In genomic region chr9:61404998-61405621, GRCm38 (mm10) we compare ENCODE assay signal across 8 mouse cellular contexts. TPM values are rescaled to one million over a fixed set of nuclear protein-coding genes. Genes with fewer than 3 reads are reported as not detected.
DNase-seq lines count a peak whose midpoint lies in the region; ATAC-seq lines count a peak whose summit lies in the region.

No protein-coding gene starts in this region.

- no peaks in the 10 kb centered on the region for H3K9me3 ChIP-seq in embryonic facial prominence, embryonic 15.5 days (replicated peaks)
- H3K9me3 ChIP-seq in neural tube, embryonic 14.5 days (ENCODE audit: control insufficient read depth, low read length) = no peaks in the 10 kb centered on the region

- H3K4me3 ChIP-seq in embryonic facial prominence, embryonic 15.5 days (replicated peaks) = peak overlapping the region; percentile 11; the same call in 1 of the 2 replicates
- H3K4me3 ChIP-seq in neural tube, embryonic 14.5 days (ENCODE audit: low read depth, low read length) = no peak overlapping the region

- no peak for ATAC-seq in cerebellum, adult (ENCODE audit: insufficient number of reproducible peaks, low FRiP score, low TSS enrichment)
- peak; percentile 76 for ATAC-seq in embryonic facial prominence, embryonic 15.5 days (ENCODE audit: insufficient number of reproducible peaks, low FRiP score, low TSS enrichment, low read depth)
- peak; percentile 85 for ATAC-seq in neural tube, embryonic 14.5 days (ENCODE audit: low read depth)
- ATAC-seq in granulocyte monocyte progenitor cell, adult 5-6 weeks (replicated peaks; ENCODE audit: poor library complexity, severe bottlenecking) = no peak

- peak; percentile 38 for DNase-seq in cerebellum, adult 11 months
- peak; percentile 70 to 81 for DNase-seq in heart, adult 9 months (ENCODE audit: low spot score in 2 of 2)
- peak; percentile 85 for DNase-seq in kidney, adult 9 months
- peak; percentile 88 for DNase-seq in left cerebral cortex, postnatal 4 days

- H3K27ac ChIP-seq in embryonic facial prominence, embryonic 15.5 days (replicated peaks) = peak overlapping the region; percentile 65
- H3K27ac ChIP-seq in neural tube, embryonic 14.5 days (ENCODE audit: low read depth, low read length) = peak overlapping the region; percentile 82

- peak overlapping the region; percentile 40 for H3K4me2 ChIP-seq in embryonic facial prominence, embryonic 15.5 days (replicated peaks)
- H3K4me2 ChIP-seq in neural tube, embryonic 14.5 days (ENCODE audit: low read depth, low read length) = peak overlapping the region; percentile 41

- no peak overlapping the region for H3K9ac ChIP-seq in embryonic facial prominence, embryonic 15.5 days
- 0 out of 2 replicates have a peak overlapping the region, but pooled peaks have one; percentile 21 for H3K9ac ChIP-seq in neural tube, embryonic 14.5 days (replicated peaks; ENCODE audit: low read depth, low read length)

- 1% methylated on average over 19 of the region's 19 CpGs for WGBS in embryonic facial prominence, embryonic 15.5 days
- 4% methylated on average over 19 of the region's 19 CpGs for WGBS in neural tube, embryonic 14.5 days

- H3K36me3 ChIP-seq in embryonic facial prominence, embryonic 15.5 days = peaks cover 71% of the 10 kb centered on the region
- H3K36me3 ChIP-seq in neural tube, embryonic 14.5 days (ENCODE audit: control insufficient read depth, insufficient read depth, low read length) = peaks cover 28% of the 10 kb centered on the region

- peaks cover 63% of the 10 kb centered on the region for H3K4me1 ChIP-seq in embryonic facial prominence, embryonic 15.5 days
- peaks cover 59% of the 10 kb centered on the region for H3K4me1 ChIP-seq in neural tube, embryonic 14.5 days (ENCODE audit: control insufficient read depth, insufficient read depth, low read length)

- intact Hi-C loops in left cerebral cortex, postnatal 4 days (cut with DNase I) = no loop called here

- H3K27me3 ChIP-seq in embryonic facial prominence, embryonic 15.5 days = peaks cover 7% of the 10 kb centered on the region
- no peaks in the 10 kb centered on the region for H3K27me3 ChIP-seq in neural tube, embryonic 14.5 days (ENCODE audit: control insufficient read depth, insufficient read depth, low read length)

RNA-seq across cellular contexts. Expression of gene Tle3, which starts 32.9 kb away (rescaled TPM):
- polyA plus RNA-seq in embryonic facial prominence, embryonic 15.5 days (2015; fragmentation: Nextera tagmentation; extraction: Ambion mirVana) = 35.3 and 36.0 TPM in 2 replicates
- 100 to 1,000 TPM; 102 to 112 TPM for total RNA-seq in left cerebral cortex, postnatal 4 days (2021)
- polyA plus RNA-seq in neural tube, embryonic 14.5 days (2014; fragmentation: Nextera tagmentation; extraction: Ambion mirVana) = 18.7 and 22.5 TPM in 2 replicates
- 83.8 and 91.4 TPM in 2 replicates for total RNA-seq in granulocyte monocyte progenitor cell, adult 5-6 weeks (2014; fragmentation: Nextera tagmentation)
- 34.6 and 40.9 TPM in 2 replicates for total RNA-seq in granulocyte monocyte progenitor cell, adult 5-6 weeks (2017)

Comparison
In these comparisons a context has a peak if more than half of its experiments do, and no peak if none do; other contexts are left out.
1. DNase-seq: peak in every context shown above with its lines; median percentile 88 in left cerebral cortex, postnatal 4 days; 85 in kidney, adult 9 months; 76 in heart, adult 9 months; 38 in cerebellum, adult 11 months.
2. ATAC-seq: peak in embryonic facial prominence, embryonic 15.5 days (single experiment) and neural tube, embryonic 14.5 days (single experiment); none in cerebellum, adult (single experiment) and granulocyte monocyte progenitor cell, adult 5-6 weeks (single experiment).